Mouse (Mus musculus): ENCODE results near the gene Gm14459. TPM values are rescaled to one million over a fixed set of nuclear protein-coding genes. Genes with fewer than 3 reads are reported as not detected.
"Not testable (repeated sequence)": the region's sequence is repeated elsewhere in the genome, so short reads cannot be mapped to it uniquely, and the experiment has no call there.

The Gm14459 gene
- polyA plus RNA-seq (2012) = not detected in 2 replicates

DNA sequence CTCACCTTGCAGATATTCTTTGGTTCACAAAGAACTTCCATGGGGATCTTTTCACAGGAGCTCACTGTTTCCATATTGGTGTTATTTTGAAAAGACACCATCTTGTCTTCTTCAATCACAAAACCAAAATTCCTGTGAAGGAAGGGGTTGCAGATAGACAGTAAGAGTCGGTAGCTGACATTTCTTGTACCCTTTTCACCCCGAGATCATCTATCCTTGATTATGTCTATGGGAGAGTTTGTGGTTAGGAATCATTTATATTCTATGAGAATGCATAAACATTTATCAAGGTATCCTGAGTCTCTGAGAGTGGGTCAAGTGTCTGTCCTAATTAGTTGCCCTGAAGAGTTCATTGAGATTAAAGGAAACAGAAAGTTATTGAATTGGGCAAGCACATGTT, at the start of gene Gm14459:
Gm14459 (minus strand) TSS at position 101 of the 400 bp plus-strand sequence.
- H3K4me1 ChIP-seq (ENCODE audit: control insufficient read depth) = no peaks in the 10 kb centered on the region
- H3K36me3 ChIP-seq (ENCODE audit: control insufficient read depth) = no peaks in the 10 kb centered on the region
- TF ChIP-seq GATA1 (IDR thresholded peaks at IDR 0.05; ENCODE audit: low read length) = no peak
- no peak for TF ChIP-seq TAL1 (IDR thresholded peaks at IDR 0.05; ENCODE audit: low read length)
- H3K27me3 ChIP-seq (ENCODE audit: control insufficient read depth) = no peaks in the 10 kb centered on the region
- H3K4me3 ChIP-seq (replicated peaks) = no peak within 1 kb of the TSS
- H3K9me3 ChIP-seq (ENCODE audit: control insufficient read depth, low read length) = 0 out of 2 replicates have a peak, but pooled peaks cover 5% of the 10 kb centered on the region

DNA sequence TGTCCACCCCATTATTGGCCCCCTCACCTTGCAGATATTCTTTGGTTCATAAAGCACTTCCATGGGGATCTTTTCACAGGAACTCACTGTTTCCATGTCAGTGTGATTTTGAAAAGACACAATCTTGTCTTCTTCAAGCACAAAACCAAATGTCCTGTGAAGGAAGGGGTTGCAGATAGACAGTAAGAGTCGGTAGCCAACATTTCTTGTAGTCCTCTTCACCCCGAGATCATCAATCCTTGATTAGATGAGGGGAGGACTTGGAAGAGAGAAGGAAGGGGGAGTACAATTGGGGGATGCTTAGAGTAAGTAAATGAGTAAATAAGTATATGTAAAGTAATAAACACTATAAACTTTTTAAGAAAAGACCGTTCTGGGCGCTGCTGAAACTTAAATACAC, 23.4 kb upstream of the Gm14459 start, which contains the start of gene Ssxb6:
Ssxb6 (minus strand) TSS at position 101 of the 400 bp plus-strand sequence.
- not testable (repeated sequence) for H3K36me3 ChIP-seq (ENCODE audit: control insufficient read depth); H3K9me3 ChIP-seq (ENCODE audit: control insufficient read depth, low read length); H3K4me3 ChIP-seq (replicated peaks); H3K27me3 ChIP-seq (ENCODE audit: control insufficient read depth); H3K4me1 ChIP-seq (ENCODE audit: control insufficient read depth)

Other genes starting within 250 kb of the Gm14459 start
- not detected in 2 replicates for gene Ssxb10, start 197.5 kb downstream of the Gm14459 start, polyA plus RNA-seq (2012)
- gene Ssxb9, start 158.0 kb downstream of the Gm14459 start, polyA plus RNA-seq (2012) = not detected in 2 replicates
- not detected in 2 replicates for gene Ssxb1, start 111.6 kb downstream of the Gm14459 start, polyA plus RNA-seq (2012)
- not detected in 2 replicates for gene Ssxb2, start 63.2 kb downstream of the Gm14459 start, polyA plus RNA-seq (2012)
- not detected in 2 replicates for gene Ssxb6, start 23.3 kb upstream of the Gm14459 start, polyA plus RNA-seq (2012)
- gene Ssxb3, start 66.9 kb upstream of the Gm14459 start, polyA plus RNA-seq (2012) = not detected in 2 replicates
- gene Ssxb8, start 165.9 kb upstream of the Gm14459 start, polyA plus RNA-seq (2012) = not detected in 2 replicates
- not detected in 2 replicates for gene Ssx9, start 223.5 kb upstream of the Gm14459 start, polyA plus RNA-seq (2012)

All from erythroblast, embryonic 14.5 days (primary cell).